Mouse (Mus musculus) hindbrain, embryonic 14.5 days (tissue): ENCODE measurements at regions not wholly inside any gene's neighbourhood (a gene's known extent, or its start where the extent isn't known, plus 50 kb on each side); places are given as distances from the start of the nearest gene placed in this dataset.

Experiments
- ATAC-seq: fragments of 200-750 bp; cut with Nextera tagmentation; 2 replicates; pipeline ENCODE4 v1.8.0; 2017; ENCODE audit warnings: moderate number of reproducible peaks, mild to moderate bottlenecking, moderate TSS enrichment, moderate library complexity; ENCODE audit not compliant: low FRiP score
- DNase-seq: peaks from one replicate; pipeline ENCODE4 v3.0.0-alpha.2; 2015; ENCODE audit warnings: low spot score
- H3K27ac ChIP-seq: fragments of 300-500 bp; sonication (generic); 2 replicates; pipeline ENCODE4 v1.5.1; 2014; ENCODE audit warnings: mild to moderate bottlenecking, moderate library complexity
- H3K27me3 ChIP-seq: fragments of 300-500 bp; sonication (generic); 2 replicates; pipeline ENCODE4 v1.6.1; 2014; ENCODE audit warnings: mild to moderate bottlenecking, low read length, mixed read lengths; ENCODE audit not compliant: control insufficient read depth, insufficient read depth
- H3K36me3 ChIP-seq: fragments of 300-500 bp; sonication (generic); replicated peaks from 2 replicates; pipeline ENCODE4 v1.6.1; 2014; ENCODE audit not compliant: control insufficient read depth, insufficient read depth
- H3K4me1 ChIP-seq: fragments of 300-500 bp; sonication (generic); replicated peaks from 2 replicates; pipeline ENCODE4 v1.6.1; 2014; ENCODE audit warnings: antibody characterized with exemption, low read length, mixed read lengths; ENCODE audit not compliant: control insufficient read depth, insufficient read depth
- H3K4me2 ChIP-seq: fragments of 300-500 bp; sonication (generic); replicated peaks from 2 replicates; pipeline ENCODE4 v1.6.1; 2014; ENCODE audit warnings: mild to moderate bottlenecking, moderate library complexity
- H3K4me3 ChIP-seq: fragments of 300-500 bp; sonication (generic); replicated peaks from 2 replicates; pipeline ENCODE4 v1.5.1; 2014; ENCODE audit warnings: mild to moderate bottlenecking, low read length
- H3K9ac ChIP-seq: fragments of 300-500 bp; sonication (generic); 2 replicates; pipeline ENCODE4 v1.6.1; 2014
- H3K9me3 ChIP-seq: fragments of 300-500 bp; sonication (generic); 2 replicates; pipeline ENCODE4 v1.6.1; 2016; ENCODE audit warnings: low read length; ENCODE audit not compliant: control insufficient read depth
- WGBS: fragments of 180-500 bp; shearing (Covaris S2); extraction: QIAGEN DNeasy Blood & Tissue Kit; methylation state at CpG from one replicate; pipeline ENCODE4 v1.1.7; 2014; 5-methylcytosine and 5-hydroxymethylcytosine counted together

- WGBS, result 97% methylated on average over 1 of the region's 1 CpGs
- Histone ChIP-seq H3K4me3 (no peak overlapping the region), H3K4me1 (no peaks in the 10 kb centered on the region), H3K27ac (no peak overlapping the region), H3K9ac (no peak overlapping the region), H3K36me3 (no peaks in the 10 kb centered on the region), H3K9me3 (no peaks in the 10 kb centered on the region), H3K4me2 (no peak overlapping the region), H3K27me3 (no peaks in the 10 kb centered on the region)
- DNase-seq (no peak), ATAC-seq (no peak)
Measured at GRCm38 (mm10) chr7:36313751-36314150, 384.2 kb upstream of the Tshz3 start.

- Histone ChIP-seq H3K27ac (no peak overlapping the region), H3K27me3 (no peaks in the 10 kb centered on the region), H3K36me3 (no peaks in the 10 kb centered on the region), H3K4me2 (no peak overlapping the region), H3K9ac (no peak overlapping the region), H3K9me3 (no peaks in the 10 kb centered on the region), H3K4me1 (no peaks in the 10 kb centered on the region), H3K4me3 (no peak overlapping the region)
- DNase-seq, result no peak
- no peak for ATAC-seq
- 90% methylated on average over 5 of the region's 5 CpGs for WGBS
Measured at GRCm38 (mm10) chr7:36309761-36310605, 387.9 kb upstream of the Tshz3 start.

GRCm38 (mm10) chr7:36308726-36309125 is 389.2 kb upstream of the Tshz3 start:
- H3K4me2 ChIP-seq, result no peak overlapping the region
- 85% methylated on average over 9 of the region's 9 CpGs for WGBS
- no peaks in the 10 kb centered on the region for H3K36me3 ChIP-seq
- no peak overlapping the region for H3K4me3 ChIP-seq
- ATAC-seq (no peak), DNase-seq (no peak)
- H3K27me3 ChIP-seq, result no peaks in the 10 kb centered on the region
- H3K4me1 ChIP-seq, result no peaks in the 10 kb centered on the region
- no peaks in the 10 kb centered on the region for H3K9me3 ChIP-seq
- H3K9ac ChIP-seq, result no peak overlapping the region
- H3K27ac ChIP-seq, result no peak overlapping the region

- Histone ChIP-seq H3K9ac (no peak overlapping the region), H3K36me3 (no peaks in the 10 kb centered on the region), H3K4me2 (no peak overlapping the region), H3K9me3 (no peaks in the 10 kb centered on the region), H3K4me1 (no peaks in the 10 kb centered on the region), H3K4me3 (no peak overlapping the region), H3K27me3 (no peaks in the 10 kb centered on the region), H3K27ac (no peak overlapping the region)
- WGBS, result 87% methylated on average over 10 of the region's 10 CpGs
- no peak for DNase-seq
- no peak for ATAC-seq
Measured at GRCm38 (mm10) chr7:36308106-36308620, 389.8 kb upstream of the Tshz3 start.

GRCm38 (mm10) chr7:36277275-36277674 is 420.6 kb upstream of the Tshz3 start:
- DNase-seq, result no peak
- no peak overlapping the region for H3K4me2 ChIP-seq
- no peak overlapping the region for H3K27ac ChIP-seq
- H3K4me3 ChIP-seq, result no peak overlapping the region
- H3K27me3 ChIP-seq, result no peaks in the 10 kb centered on the region
- H3K36me3 ChIP-seq, result no peaks in the 10 kb centered on the region
- no peak overlapping the region for H3K9ac ChIP-seq
- ATAC-seq, result no peak
- no peaks in the 10 kb centered on the region for H3K9me3 ChIP-seq
- H3K4me1 ChIP-seq, result no peaks in the 10 kb centered on the region

- H3K4me1 ChIP-seq, result peaks cover 11% of the 10 kb centered on the region; the same call in 1 of the 2 replicates
- no peak overlapping the region for H3K9ac ChIP-seq
- no peaks in the 10 kb centered on the region for H3K27me3 ChIP-seq
- H3K9me3 ChIP-seq, result no peaks in the 10 kb centered on the region
- no peak for DNase-seq
- no peak overlapping the region for H3K4me2 ChIP-seq
- no peak overlapping the region for H3K4me3 ChIP-seq
- no peak overlapping the region for H3K27ac ChIP-seq
- H3K36me3 ChIP-seq, result no peaks in the 10 kb centered on the region
- ATAC-seq, result no peak
- WGBS, result 23% methylated on average over 5 of the region's 5 CpGs
Measured at GRCm38 (mm10) chr7:36268966-36269365, 429.0 kb upstream of the Tshz3 start.

GRCm38 (mm10) chr7:36265163-36265823 is 432.6 kb upstream of the Tshz3 start:
- no peaks in the 10 kb centered on the region for H3K27me3 ChIP-seq
- H3K27ac ChIP-seq, result no peak overlapping the region
- no peak overlapping the region for H3K4me2 ChIP-seq
- no peaks in the 10 kb centered on the region for H3K36me3 ChIP-seq
- no peak overlapping the region for H3K9ac ChIP-seq
- H3K9me3 ChIP-seq, result no peaks in the 10 kb centered on the region
- no peak overlapping the region for H3K4me3 ChIP-seq
- peaks cover 11% of the 10 kb centered on the region; the same call in 1 of the 2 replicates for H3K4me1 ChIP-seq
- WGBS, result 89% methylated on average over 7 of the region's 7 CpGs
- no peak for ATAC-seq
- DNase-seq, result no peak

GRCm38 (mm10) chr7:36262124-36262710 is 435.7 kb upstream of the Tshz3 start:
- Histone ChIP-seq H3K36me3 (no peaks in the 10 kb centered on the region), H3K27me3 (no peaks in the 10 kb centered on the region), H3K4me2 (no peak overlapping the region), H3K27ac (no peak overlapping the region), H3K9me3 (no peaks in the 10 kb centered on the region), H3K4me1 (no peaks in the 10 kb centered on the region), H3K4me3 (no peak overlapping the region), H3K9ac (no peak overlapping the region)
- WGBS, result 87% methylated on average over 8 of the region's 8 CpGs
- no peak for DNase-seq
- ATAC-seq, result no peak

- Histone ChIP-seq H3K4me3 (no peak overlapping the region), H3K27ac (no peak overlapping the region), H3K9ac (no peak overlapping the region), H3K27me3 (no peaks in the 10 kb centered on the region), H3K4me2 (no peak overlapping the region), H3K36me3 (no peaks in the 10 kb centered on the region), H3K4me1 (no peaks in the 10 kb centered on the region), H3K9me3 (no peaks in the 10 kb centered on the region)
- ATAC-seq (no peak), DNase-seq (no peak)
- 93% methylated on average over 15 of the region's 15 CpGs for WGBS
Measured at GRCm38 (mm10) chr7:36257102-36257501, 440.8 kb upstream of the Tshz3 start.
